Mouse (Mus musculus) CH12.LX (cell line): ENCODE measurements around the gene Pcsk2. TPM values are rescaled to one million over a fixed set of nuclear protein-coding genes. Genes with fewer than 3 reads are reported as not detected.

ENCODE experiments used
- DNase-seq: peaks from one replicate; pipeline ENCODE4 v3.0.0-alpha.2; 2013; ENCODE audit errors: extremely low read depth
- H3K27ac ChIP-seq: 2 replicates; pipeline ENCODE4 v1.5.1; 2012; ENCODE audit warnings: low read depth, mild to moderate bottlenecking, control low read depth, moderate library complexity; ENCODE audit not compliant: insufficient read depth
- H3K27me3 ChIP-seq: replicated peaks from 2 replicates; pipeline ENCODE3; 2012; ENCODE audit warnings: inconsistent platforms
- H3K36me3 ChIP-seq, 2 experiments: replicated peaks in 1 of 2; 2 replicates each; pipeline versions ENCODE3 to v1.6.1; 2012; ENCODE audit warnings: inconsistent platforms in 1 of 2, low read length in 1 of 2, mild to moderate bottlenecking in 1 of 2, mixed read lengths in 1 of 2, moderate library complexity in 1 of 2; ENCODE audit not compliant: control insufficient read depth in 1 of 2, insufficient read depth in 1 of 2
- H3K4me1 ChIP-seq, 2 experiments: 2 replicates each; pipeline ENCODE4 v1.6.1; 2012; ENCODE audit warnings: inconsistent platforms in 1 of 2, moderate library complexity in 1 of 2; ENCODE audit not compliant: insufficient read depth in 2 of 2, control insufficient read depth in 1 of 2
- H3K4me2 ChIP-seq: 2 replicates; pipeline ENCODE4 v1.6.1; 2012; ENCODE audit warnings: low read depth, mild to moderate bottlenecking, control low read depth; ENCODE audit not compliant: poor library complexity, insufficient read depth, severe bottlenecking
- H3K4me3 ChIP-seq, 3 experiments: fragments of 150-350 bp in 1 of 3; sonication (generic) in 1 of 3; replicated peaks in 1 of 3; 2 replicates each; pipeline versions ENCODE3 to v1.5.1; 2011 to 2012; ENCODE audit warnings: low read depth in 2 of 3, low read length in 2 of 3, mild to moderate bottlenecking in 2 of 3, moderate library complexity in 2 of 3, control low read depth in 1 of 3, improper control_type of control experiment in 1 of 3, inconsistent platforms in 1 of 3, mixed read lengths in 1 of 3; ENCODE audit not compliant: poor library complexity in 1 of 3
- H3K79me2 ChIP-seq: replicated peaks from 2 replicates; pipeline ENCODE4 v1.6.1; 2012; ENCODE audit warnings: mild to moderate bottlenecking, moderate library complexity; ENCODE audit not compliant: control insufficient read depth, poor library complexity, insufficient read depth, severe bottlenecking; ENCODE audit errors: extremely low read depth
- H3K9ac ChIP-seq: 2 replicates; pipeline ENCODE4 v1.6.1; 2012; ENCODE audit warnings: low read depth, mild to moderate bottlenecking, control low read depth, moderate library complexity; ENCODE audit not compliant: insufficient read depth
- H3K9me3 ChIP-seq: replicated peaks from 2 replicates; pipeline ENCODE3; 2012; ENCODE audit warnings: low read length, inconsistent platforms, mixed read lengths
- CTCF ChIP-seq, 2 experiments: IDR thresholded peaks in 1 of 2; conservative IDR thresholded peaks in 1 of 2; 2 replicates each; pipeline ENCODE4 v1.5.1; 2011 to 2012; ENCODE audit warnings: low read depth in 2 of 2, low read length in 2 of 2, improper control_type of control experiment in 1 of 2, inconsistent platforms in 1 of 2, mild to moderate bottlenecking in 1 of 2, moderate library complexity in 1 of 2
- ELF1 ChIP-seq: IDR thresholded peaks from 2 replicates; pipeline ENCODE4 v1.6.1; 2014; ENCODE audit warnings: low read depth, mild to moderate bottlenecking, inconsistent platforms, low read length, improper control_type of control experiment
- EP300 ChIP-seq: IDR thresholded peaks from 2 replicates; pipeline ENCODE4 v1.6.1; 2011; ENCODE audit warnings: low read length, improper control_type of control experiment
- JUND ChIP-seq: conservative IDR thresholded peaks from 2 replicates; pipeline ENCODE4 v1.6.1; 2011; ENCODE audit warnings: low read depth, low read length, improper control_type of control experiment
- KAT2A ChIP-seq: IDR thresholded peaks from 2 replicates; pipeline ENCODE4 v1.6.1; 2012; ENCODE audit warnings: low read length, improper control_type of control experiment, inconsistent platforms; ENCODE audit not compliant: insufficient replicate concordance
- MAFK ChIP-seq: IDR thresholded peaks from 2 replicates; pipeline ENCODE4 v1.6.1; 2011; ENCODE audit warnings: low read length, improper control_type of control experiment; ENCODE audit not compliant: insufficient replicate concordance
- MAX ChIP-seq: IDR thresholded peaks from 2 replicates; pipeline ENCODE4 v1.6.1; 2011; ENCODE audit warnings: low read length, improper control_type of control experiment
- MAZ ChIP-seq: IDR thresholded peaks from 2 replicates; pipeline ENCODE4 v1.6.1; 2012; ENCODE audit warnings: low read depth, mild to moderate bottlenecking, inconsistent platforms, low read length, improper control_type of control experiment, moderate library complexity
- MYC ChIP-seq: IDR thresholded peaks from 2 replicates; pipeline ENCODE4 v1.6.1; 2011; ENCODE audit warnings: low read depth, mild to moderate bottlenecking, improper control_type of control experiment, low read length
- NRF1 ChIP-seq: IDR thresholded peaks from 2 replicates; pipeline ENCODE4 v1.6.1; 2014; ENCODE audit warnings: low read depth, mild to moderate bottlenecking, inconsistent platforms, low read length, improper control_type of control experiment, moderate library complexity
- RAD21 ChIP-seq: IDR thresholded peaks from 2 replicates; pipeline ENCODE4 v1.6.1; 2011; ENCODE audit warnings: low read depth, mild to moderate bottlenecking, low read length, improper control_type of control experiment, moderate library complexity
- SMC3 ChIP-seq: IDR thresholded peaks from 2 replicates; pipeline ENCODE4 v1.6.1; 2011; ENCODE audit warnings: low read depth, low read length, improper control_type of control experiment
- TBP ChIP-seq: conservative IDR thresholded peaks from 2 replicates; pipeline ENCODE4 v1.6.1; 2011; ENCODE audit warnings: low read depth, low read length, improper control_type of control experiment
- UBTF ChIP-seq: IDR thresholded peaks from 2 replicates; pipeline ENCODE4 v1.6.1; 2012; ENCODE audit warnings: low read depth, mild to moderate bottlenecking, inconsistent platforms, low read length, improper control_type of control experiment, moderate library complexity
- ZC3H11A ChIP-seq: IDR thresholded peaks from 2 replicates; pipeline ENCODE4 v1.6.1; 2012; ENCODE audit warnings: low read depth, mild to moderate bottlenecking, inconsistent platforms, low read length, improper control_type of control experiment
- dilution Hi-C: fragments of 300-500 bp; cut with MboI; formaldehyde crosslinking; loops from 2 replicates; pipeline ENCODE4 v1.14.3; 2020; ENCODE audit warnings: low sequenced_read_pairs; ENCODE audit not compliant: extremely low pct_unique_long_range_greater_than_20kb, extremely low pct_ligation_motif_present
- in situ Hi-C: fragments of 300-500 bp; cut with MboI; formaldehyde crosslinking; loops from 3 replicates; pipeline ENCODE4 v1.14.3; 2019; ENCODE audit warnings: low sequenced_read_pairs, low pct_ligation_motif_present, low pct_unique_long_range_greater_than_20kb, mixed read lengths
- polyA plus RNA-seq: library from polyadenylated mRNA; unstranded; fragments of >175 nt; gene quantifications from 2 replicates; pipeline ENCODE4 v1.2.1, GENCODE M21; 2012; ENCODE audit warnings: low read depth; ENCODE audit not compliant: insufficient read length
- total RNA-seq, 2 experiments: library from RNA; depleted of rRNA; stranded (reverse); fragments of 300-350 nt in 1 of 2; fragments of >200 nt in 1 of 2; gene quantifications; 2 replicates each; pipeline ENCODE4 v1.2.3; 2012 to 2014

The Pcsk2 gene
- total and polyA plus RNA-seq, 3 experiments: not detected

DNA sequence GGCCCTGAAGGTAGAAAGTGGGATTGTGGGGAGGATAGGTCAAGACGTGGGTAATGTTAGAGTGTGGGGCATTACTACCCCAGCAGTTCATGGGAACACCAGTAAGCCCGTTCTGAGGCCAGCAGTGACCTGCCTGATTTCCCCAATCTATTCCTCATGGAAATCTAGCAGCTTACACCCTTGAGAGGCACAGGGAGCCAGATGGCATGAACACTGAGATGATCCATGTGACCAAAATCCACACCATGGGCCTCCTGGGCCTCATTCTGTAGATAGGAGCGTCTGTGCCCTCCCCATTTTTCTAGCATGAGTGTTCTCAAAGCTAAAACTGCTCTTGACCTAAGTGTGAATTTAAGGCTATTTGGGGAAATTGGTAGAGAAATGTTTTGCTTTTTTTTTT is 162.2 kb downstream of the Pcsk2 start:
- in situ Hi-C loops: no loop called here
- no peaks in the 10 kb centered on the region for H3K4me1 ChIP-seq
- H3K27me3 ChIP-seq: peaks cover 44% of the 10 kb centered on the region
- no peaks in the 10 kb centered on the region for H3K36me3 ChIP-seq
- no peaks in the 10 kb centered on the region for H3K79me2 ChIP-seq
- H3K4me3 ChIP-seq: no peak overlapping the region
- TF ChIP-seq ZC3H11A: no peak
- TF ChIP-seq NRF1: no peak
- no peak for TF ChIP-seq MAX
- no peak for TF ChIP-seq MYC
- TF ChIP-seq MAFK: no peak
- peaks cover 5% of the 10 kb centered on the region for H3K9me3 ChIP-seq
- dilution Hi-C loops: no loop called here
- no peak for DNase-seq
- H3K4me2 ChIP-seq: no peak overlapping the region
- H3K9ac ChIP-seq: no peak overlapping the region
- H3K27ac ChIP-seq: no peak overlapping the region

DNA sequence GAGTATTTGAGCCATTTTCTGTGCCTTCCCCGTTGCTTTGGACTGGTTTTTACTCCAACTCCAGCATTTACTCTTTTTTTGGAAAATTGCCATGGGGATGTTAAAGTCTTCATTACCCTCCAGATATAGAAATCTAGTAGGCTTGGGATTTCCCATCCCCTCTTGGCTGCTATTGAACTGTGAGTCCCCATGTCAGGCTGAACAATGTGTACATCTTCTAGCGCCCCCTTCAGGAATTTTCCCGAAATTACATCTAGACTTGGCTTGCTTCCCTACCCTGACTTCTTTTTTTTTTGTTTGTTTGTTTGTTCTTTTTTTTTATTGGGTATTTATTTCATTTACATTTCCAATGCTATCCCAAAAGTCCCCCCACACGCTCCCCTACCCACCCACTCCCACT is 163.3 kb downstream of the Pcsk2 start:
- in situ Hi-C loops: no loop called here
- Histone ChIP-seq H3K79me2 (no peaks in the 10 kb centered on the region), H3K4me1 (no peaks in the 10 kb centered on the region), H3K36me3 (no peaks in the 10 kb centered on the region), H3K27ac (no peak overlapping the region), H3K9ac (no peak overlapping the region), H3K27me3 (peaks cover 45% of the 10 kb centered on the region), H3K4me3 (no peak overlapping the region)
- peak; percentile 11 for DNase-seq
- dilution Hi-C loops: no loop called here
- peak; percentile 51 for TF ChIP-seq RAD21
- TF ChIP-seq KAT2A: no peak
- TF ChIP-seq TBP: no peak
- TF ChIP-seq CTCF (conservative IDR thresholded peaks at IDR 0.05 in 1 of 2, IDR thresholded peaks at IDR 0.05 in 1 of 2; ENCODE audit: low read depth in 2 of 2, low read length in 2 of 2): peak; percentile 27 to 58; a peak in 3 of 4 replicates
- TF ChIP-seq, all 38 proteins: peak for 2
- Histone ChIP-seq H3K4me2 (no peak overlapping the region), H3K9me3 (peaks cover 5% of the 10 kb centered on the region)

DNA sequence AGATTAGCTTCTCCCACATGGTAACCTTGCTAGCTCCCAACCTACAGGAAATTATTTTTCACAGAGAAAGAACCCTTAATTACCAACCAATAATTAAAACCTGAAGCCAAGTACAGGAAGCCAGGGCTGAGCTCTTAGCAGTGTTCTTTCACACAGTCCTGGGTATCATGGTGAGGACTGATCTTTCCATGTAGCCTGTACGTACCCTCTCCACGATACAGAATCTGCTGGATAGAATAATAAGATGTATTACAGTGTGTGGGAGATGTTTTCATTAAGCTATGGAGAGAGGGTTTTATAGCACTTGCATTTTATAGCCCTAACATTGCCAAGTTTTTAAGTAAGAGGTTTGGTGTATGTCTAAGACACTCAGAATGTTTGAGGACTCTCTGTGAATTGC is 164.0 kb downstream of the Pcsk2 start:
- H3K9me3 ChIP-seq: peaks cover 5% of the 10 kb centered on the region
- H3K4me3 ChIP-seq: no peak overlapping the region
- no peak overlapping the region for H3K27ac ChIP-seq
- H3K79me2 ChIP-seq: no peaks in the 10 kb centered on the region
- dilution Hi-C loops: no loop called here
- TF ChIP-seq MAX: no peak
- no peak for TF ChIP-seq CTCF (conservative IDR thresholded peaks at IDR 0.05 in 1 of 2, IDR thresholded peaks at IDR 0.05 in 1 of 2; ENCODE audit: low read depth in 2 of 2, low read length in 2 of 2)
- TF ChIP-seq RAD21: no peak
- no peak for TF ChIP-seq KAT2A
- TF ChIP-seq MAZ: no peak
- TF ChIP-seq UBTF: no peak
- TF ChIP-seq ELF1: no peak
- TF ChIP-seq TBP: no peak
- no peak for TF ChIP-seq NRF1
- no peak for TF ChIP-seq JUND
- no peak for TF ChIP-seq SMC3
- no peak for TF ChIP-seq EP300
- no peaks in the 10 kb centered on the region for H3K36me3 ChIP-seq
- no peak overlapping the region for H3K4me2 ChIP-seq
- no peak overlapping the region for H3K9ac ChIP-seq
- H3K4me1 ChIP-seq: no peaks in the 10 kb centered on the region
- no peak for DNase-seq
- in situ Hi-C loops: no loop called here
- H3K27me3 ChIP-seq: peaks cover 48% of the 10 kb centered on the region
